Mouse (Mus musculus): ENCODE results near the gene St6galnac3.

Gene St6galnac3

GRCm38 (mm10) chr3:153733364-153734159, 8.6 kb upstream of the St6galnac3 start:
- DNase-seq (ENCODE audit: low spot score in 2 of 2): no peak

- DNase-seq (ENCODE audit: low spot score in 2 of 2): no peak
Observed at GRCm38 (mm10) chr3:153732749-153733148, 7.8 kb upstream of the St6galnac3 start.

GRCm38 (mm10) chr3:153732035-153732434, 7.1 kb upstream of the St6galnac3 start:
- DNase-seq (ENCODE audit: low spot score in 2 of 2): no peak

GRCm38 (mm10) chr3:153728577-153728976, 3.6 kb upstream of the St6galnac3 start:
- DNase-seq (ENCODE audit: low spot score in 2 of 2): no peak

GRCm38 (mm10) chr3:153723467-153724079, 1.4 kb downstream of the St6galnac3 start:
- DNase-seq (ENCODE audit: low spot score in 2 of 2): no peak

- DNase-seq (ENCODE audit: low spot score in 2 of 2): no peak
Observed at GRCm38 (mm10) chr3:153721525-153721924, 3.4 kb downstream of the St6galnac3 start.

GRCm38 (mm10) chr3:153720922-153721321, 4.1 kb downstream of the St6galnac3 start:
- DNase-seq (ENCODE audit: low spot score in 2 of 2): peak; percentile 17 to 32

GRCm38 (mm10) chr3:153720296-153720695, 4.7 kb downstream of the St6galnac3 start:
- DNase-seq (ENCODE audit: low spot score in 2 of 2): no peak

- DNase-seq (ENCODE audit: low spot score in 2 of 2): no peak
Observed at GRCm38 (mm10) chr3:153719256-153719970, 5.6 kb downstream of the St6galnac3 start.

GRCm38 (mm10) chr3:153718724-153719123, 6.2 kb downstream of the St6galnac3 start:
- DNase-seq (ENCODE audit: low spot score in 2 of 2): no peak

- DNase-seq (ENCODE audit: low spot score in 2 of 2): no peak
Observed at GRCm38 (mm10) chr3:153717742-153718141, 7.2 kb downstream of the St6galnac3 start.

- DNase-seq (ENCODE audit: low spot score in 2 of 2): no peak
Observed at GRCm38 (mm10) chr3:153715646-153716045, 9.3 kb downstream of the St6galnac3 start.

GRCm38 (mm10) chr3:153710545-153710944, 14.4 kb downstream of the St6galnac3 start:
- DNase-seq (ENCODE audit: low spot score in 2 of 2): no peak

GRCm38 (mm10) chr3:153707687-153708086, 17.3 kb downstream of the St6galnac3 start:
- DNase-seq (ENCODE audit: low spot score in 2 of 2): no peak

GRCm38 (mm10) chr3:153706901-153707300, 18.1 kb downstream of the St6galnac3 start:
- no peak for DNase-seq (ENCODE audit: low spot score in 2 of 2)

GRCm38 (mm10) chr3:153701752-153702740, 22.9 kb downstream of the St6galnac3 start:
- no peak for DNase-seq (ENCODE audit: low spot score in 2 of 2)

GRCm38 (mm10) chr3:153701172-153701571, 23.8 kb downstream of the St6galnac3 start:
- no peak for DNase-seq (ENCODE audit: low spot score in 2 of 2)

GRCm38 (mm10) chr3:153699086-153699485, 25.9 kb downstream of the St6galnac3 start:
- DNase-seq (ENCODE audit: low spot score in 2 of 2): no peak

- DNase-seq (ENCODE audit: low spot score in 2 of 2): no peak
Observed at GRCm38 (mm10) chr3:153692978-153693377, 32.0 kb downstream of the St6galnac3 start.

GRCm38 (mm10) chr3:153692206-153692813, 32.7 kb downstream of the St6galnac3 start:
- no peak for DNase-seq (ENCODE audit: low spot score in 2 of 2)

GRCm38 (mm10) chr3:153691537-153691936, 33.4 kb downstream of the St6galnac3 start:
- DNase-seq (ENCODE audit: low spot score in 2 of 2): no peak
